Mouse (Mus musculus) naive thymus-derived CD4-positive, alpha-beta T cell, adult 2 months (primary cell): ENCODE measurements around the gene Fam184b.

Source experiments
- DNase-seq: peaks from one replicate; pipeline ENCODE4 v3.0.0-alpha.2; 2011; ENCODE audit warnings: low read depth

Gene Fam184b

GRCm38 (mm10) chr5:45595363-45596039 is 43.9 kb downstream of the Fam184b start:
- DNase-seq: no peak

- no peak for DNase-seq
Observed at GRCm38 (mm10) chr5:45593276-45593675, 46.1 kb downstream of the Fam184b start.

- no peak for DNase-seq
Observed at GRCm38 (mm10) chr5:45590094-45590493, 49.3 kb downstream of the Fam184b start.

GRCm38 (mm10) chr5:45584601-45585000 is 54.8 kb downstream of the Fam184b start:
- no peak for DNase-seq

- no peak for DNase-seq
Observed at GRCm38 (mm10) chr5:45580279-45580678, 59.1 kb downstream of the Fam184b start.

GRCm38 (mm10) chr5:45577376-45577775 is 62.0 kb downstream of the Fam184b start:
- DNase-seq: no peak

- DNase-seq: no peak
Observed at GRCm38 (mm10) chr5:45576716-45577115, 62.7 kb downstream of the Fam184b start.

- no peak for DNase-seq
Observed at GRCm38 (mm10) chr5:45572816-45573215, 66.6 kb downstream of the Fam184b start.

- no peak for DNase-seq
Observed at GRCm38 (mm10) chr5:45565829-45566228, 73.6 kb downstream of the Fam184b start.

GRCm38 (mm10) chr5:45564054-45564453 is 75.4 kb downstream of the Fam184b start:
- no peak for DNase-seq

- DNase-seq: no peak
Observed at GRCm38 (mm10) chr5:45549586-45549985, 89.8 kb downstream of the Fam184b start.

GRCm38 (mm10) chr5:45543374-45543773 is 96.0 kb downstream of the Fam184b start:
- DNase-seq: no peak

- no peak for DNase-seq
Observed at GRCm38 (mm10) chr5:45539502-45539901, 99.9 kb downstream of the Fam184b start.

- no peak for DNase-seq
Observed at GRCm38 (mm10) chr5:45535177-45535576, 104.2 kb downstream of the Fam184b start.

GRCm38 (mm10) chr5:45534319-45535098 is 104.9 kb downstream of the Fam184b start:
- DNase-seq: peak; percentile 68

GRCm38 (mm10) chr5:45529696-45530095 is 109.7 kb downstream of the Fam184b start:
- DNase-seq: no peak

- no peak for DNase-seq
Observed at GRCm38 (mm10) chr5:45526338-45526737, 113.1 kb downstream of the Fam184b start.

GRCm38 (mm10) chr5:45525101-45525500 is 114.3 kb downstream of the Fam184b start:
- DNase-seq: no peak

- no peak for DNase-seq
Observed at GRCm38 (mm10) chr5:45521601-45522000, 117.8 kb downstream of the Fam184b start.

GRCm38 (mm10) chr5:45520809-45521110 is 118.7 kb downstream of the Fam184b start:
- peak; percentile 51 for DNase-seq

- peak; percentile 93 for DNase-seq
Observed at GRCm38 (mm10) chr5:45519960-45520808, 119.2 kb downstream of the Fam184b start, which contains the start of gene Med28. Med28 (plus strand) TSS chr5:45520229.

- DNase-seq: no peak
Observed at GRCm38 (mm10) chr5:45515151-45515743, 124.2 kb downstream of the Fam184b start.
